Mouse (Mus musculus) heart, embryonic 16.5 days (tissue): ENCODE results near the gene Cdkn2aip. TPM values are rescaled to one million over a fixed set of nuclear protein-coding genes. Genes with fewer than 3 reads are reported as not detected.

Source experiments
- ATAC-seq: fragments of 200-750 bp; cut with Nextera tagmentation; replicated peaks from 2 replicates; pipeline ENCODE4 v1.8.0; 2017; ENCODE audit warnings: moderate number of reproducible peaks; ENCODE audit not compliant: insufficient read depth, low FRiP score; ENCODE audit errors: extremely low read depth
- H3K27ac ChIP-seq: fragments of 300-500 bp; sonication (generic); 2 replicates; pipeline ENCODE4 v1.5.1; 2014; ENCODE audit warnings: mild to moderate bottlenecking, low read length, control low read depth, moderate library complexity
- H3K27me3 ChIP-seq: fragments of 300-500 bp; sonication (generic); 2 replicates; pipeline ENCODE4 v1.6.1; 2014; ENCODE audit warnings: low read length, mixed read lengths; ENCODE audit not compliant: control insufficient read depth, insufficient read depth
- H3K36me3 ChIP-seq: fragments of 300-500 bp; sonication (generic); 2 replicates; pipeline ENCODE4 v1.6.1; 2014; ENCODE audit not compliant: control insufficient read depth, insufficient read depth
- H3K4me1 ChIP-seq: fragments of 300-500 bp; sonication (generic); 2 replicates; pipeline ENCODE4 v1.6.1; 2014; ENCODE audit warnings: low read length, mixed read lengths; ENCODE audit not compliant: control insufficient read depth, insufficient read depth
- H3K4me2 ChIP-seq: fragments of 300-500 bp; sonication (generic); 2 replicates; pipeline ENCODE4 v1.6.1; 2014; ENCODE audit warnings: low read depth, mild to moderate bottlenecking, control low read depth, low read length
- H3K4me3 ChIP-seq: fragments of 300-500 bp; sonication (generic); 2 replicates; pipeline ENCODE4 v1.5.1; 2014; ENCODE audit warnings: mild to moderate bottlenecking, control low read depth, low read length
- H3K9ac ChIP-seq: fragments of 300-500 bp; sonication (generic); 2 replicates; pipeline ENCODE4 v1.6.1; 2014; ENCODE audit warnings: low read length, control low read depth
- H3K9me3 ChIP-seq: fragments of 300-500 bp; sonication (generic); replicated peaks from 2 replicates; pipeline ENCODE4 v1.6.1; 2016; ENCODE audit warnings: low read length; ENCODE audit not compliant: control insufficient read depth
- WGBS: fragments of 180-500 bp; shearing (Covaris S2); extraction: QIAGEN DNeasy Blood & Tissue Kit; methylation state at CpG from one replicate; pipeline ENCODE4 v1.1.7; 2014; 5-methylcytosine and 5-hydroxymethylcytosine counted together
- polyA plus RNA-seq: library from polyadenylated mRNA; unstranded; fragments of >200 nt; fragmentation: Nextera tagmentation; extraction: Ambion mirVana; gene quantifications from 2 replicates; pipeline ENCODE4 v1.2.1, GENCODE M21; 2015

The Cdkn2aip gene
- polyA plus RNA-seq, 1 experiment from 2014 or later, result 17.2 TPM

DNA sequence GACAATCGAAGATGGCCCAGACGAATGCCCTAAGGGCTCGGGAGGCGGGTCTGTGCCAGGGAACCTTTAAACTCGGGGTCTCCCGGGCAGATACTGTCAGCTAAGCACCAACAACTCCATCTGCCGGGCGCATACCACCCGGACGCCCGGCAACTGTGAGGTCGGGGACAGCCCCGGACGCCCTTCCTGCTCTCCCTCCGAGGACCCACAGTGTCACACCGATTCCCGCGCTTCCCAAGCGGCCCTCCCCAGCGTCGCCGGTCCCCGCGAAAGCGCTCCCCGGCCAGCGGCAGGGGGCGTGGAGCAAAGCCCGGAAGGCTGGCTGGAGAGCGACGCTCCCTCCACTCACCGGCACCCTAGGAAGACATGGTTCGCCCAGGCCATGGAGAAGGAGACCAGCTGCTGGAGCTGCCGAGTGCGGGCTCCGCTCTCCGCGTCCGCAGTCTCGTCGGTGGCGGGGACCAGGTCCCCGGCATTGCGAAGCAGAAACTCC lies 515 bp downstream of the Cdkn2aip start:
- peak overlapping the region; percentile 79 for H3K9ac ChIP-seq
- H3K27me3 ChIP-seq, result no peaks in the 10 kb centered on the region
- no peaks in the 10 kb centered on the region for H3K9me3 ChIP-seq
- peak; percentile 21 for ATAC-seq
- peaks cover 3% of the 10 kb centered on the region; the same call in 1 of the 2 replicates for H3K4me1 ChIP-seq
- H3K4me2 ChIP-seq, result peak overlapping the region; percentile 77
- under 1% methylated on average over 44 of the region's 44 CpGs for WGBS
- peak overlapping the region; percentile 77 for H3K4me3 ChIP-seq
- H3K36me3 ChIP-seq, result peaks cover 18% of the 10 kb centered on the region
- peak overlapping the region; percentile 98 for H3K27ac ChIP-seq

DNA sequence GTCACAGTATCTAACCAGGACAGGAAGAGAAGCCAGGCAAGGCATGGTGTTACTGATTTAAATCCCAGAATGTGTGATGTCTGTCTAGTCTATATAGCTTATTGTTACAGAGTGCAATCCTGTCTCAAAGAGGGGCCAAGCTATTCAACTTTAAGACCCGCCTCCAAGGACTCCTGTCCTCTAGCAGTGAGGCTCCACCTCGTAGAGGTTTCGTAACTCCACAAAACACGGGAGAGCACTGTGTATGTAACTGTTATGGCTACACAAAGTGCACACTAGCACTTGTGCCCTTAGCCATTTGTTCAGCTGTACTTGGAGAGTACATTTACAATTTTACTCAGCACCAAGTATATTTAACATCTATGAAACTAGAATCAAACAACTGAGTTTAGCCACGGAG lies 5.6 kb downstream of the Cdkn2aip start:
- H3K9ac ChIP-seq, result no peak overlapping the region
- no peak overlapping the region for H3K4me3 ChIP-seq
- no peak for ATAC-seq
- 80% methylated on average over 5 of the region's 5 CpGs for WGBS
- H3K27me3 ChIP-seq, result no peaks in the 10 kb centered on the region
- H3K9me3 ChIP-seq, result no peaks in the 10 kb centered on the region
- H3K27ac ChIP-seq, result no peak overlapping the region
- H3K4me2 ChIP-seq, result no peak overlapping the region
- H3K4me1 ChIP-seq, result no peaks in the 10 kb centered on the region
- peaks cover 26% of the 10 kb centered on the region for H3K36me3 ChIP-seq

DNA sequence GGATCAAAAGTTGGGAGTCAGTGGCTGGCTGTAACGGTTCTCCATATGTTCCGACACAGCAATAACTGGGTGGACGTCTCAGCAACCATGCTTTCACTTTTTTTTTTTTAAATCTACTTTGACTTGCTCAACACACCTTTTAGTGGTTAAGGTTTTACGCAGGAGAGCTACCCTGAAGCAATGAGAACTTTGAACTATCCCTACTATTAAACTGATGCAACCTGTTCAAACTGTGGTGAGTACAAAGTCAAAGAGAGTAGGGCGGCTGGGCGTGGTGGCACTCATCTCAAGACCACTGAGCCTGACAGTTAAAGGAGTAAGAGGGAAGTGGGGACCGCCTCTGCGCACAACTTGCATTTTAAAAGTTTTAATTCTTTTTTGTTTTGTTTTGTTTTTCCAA lies 7.0 kb downstream of the Cdkn2aip start:
- Histone ChIP-seq H3K27me3 (no peaks in the 10 kb centered on the region), H3K4me1 (no peaks in the 10 kb centered on the region), H3K27ac (no peak overlapping the region), H3K36me3 (peaks cover 23% of the 10 kb centered on the region), H3K9ac (no peak overlapping the region), H3K4me3 (no peak overlapping the region), H3K9me3 (no peaks in the 10 kb centered on the region), H3K4me2 (no peak overlapping the region)
- no peak for ATAC-seq
- 86% methylated on average over 8 of the region's 8 CpGs for WGBS

DNA sequence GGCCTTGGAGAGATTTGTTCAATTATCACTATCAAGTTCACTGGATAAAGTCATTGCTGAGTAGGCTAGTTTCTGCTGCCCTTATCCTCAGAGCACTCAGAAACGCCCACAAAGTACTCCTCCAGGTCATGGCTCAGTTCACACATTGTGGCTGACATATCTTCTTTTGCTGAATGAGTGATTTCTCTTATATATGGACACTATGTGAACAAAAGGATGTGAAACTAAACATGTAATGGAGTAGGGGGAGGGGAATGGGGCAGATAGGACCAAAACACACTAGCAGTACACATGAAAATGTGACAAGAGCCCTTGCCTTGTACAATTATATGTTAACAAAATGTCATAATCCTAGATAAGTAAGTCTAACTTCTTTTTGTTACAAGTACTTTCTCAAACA lies 11.4 kb downstream of the Cdkn2aip start:
- 40% methylated on average over 1 of the region's 1 CpGs for WGBS
- no peaks in the 10 kb centered on the region for H3K27me3 ChIP-seq
- H3K9ac ChIP-seq, result no peak overlapping the region
- H3K4me3 ChIP-seq, result no peak overlapping the region
- H3K4me2 ChIP-seq, result no peak overlapping the region
- no peak overlapping the region for H3K27ac ChIP-seq
- no peaks in the 10 kb centered on the region for H3K4me1 ChIP-seq
- 0 out of 2 replicates have a peak, but pooled peaks cover 2% of the 10 kb centered on the region for H3K9me3 ChIP-seq
- ATAC-seq, result no peak
- H3K36me3 ChIP-seq, result peaks cover 6% of the 10 kb centered on the region; the same call in 1 of the 2 replicates

DNA sequence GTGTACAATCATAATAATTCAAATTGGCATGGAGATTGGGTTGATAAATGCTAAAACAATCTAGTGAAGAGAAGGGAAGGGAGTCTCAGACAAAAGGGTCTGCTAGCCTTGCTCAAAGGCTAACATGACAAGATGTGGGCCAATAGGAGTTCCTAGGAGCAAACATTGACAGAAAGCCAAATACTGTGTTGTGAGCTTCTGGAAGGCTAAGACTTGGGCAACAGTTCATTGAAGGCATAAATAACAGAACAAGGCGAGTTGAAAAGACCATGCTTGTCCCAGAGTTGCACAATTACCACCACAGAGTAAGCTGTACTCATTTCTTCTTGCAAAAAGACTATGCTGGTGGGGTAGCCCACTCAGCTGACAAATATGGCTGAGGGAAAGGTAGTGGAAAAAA lies 16.0 kb downstream of the Cdkn2aip start:
- Histone ChIP-seq H3K9ac (no peak overlapping the region), H3K4me3 (no peak overlapping the region), H3K4me1 (no peaks in the 10 kb centered on the region), H3K27me3 (no peaks in the 10 kb centered on the region), H3K9me3 (0 out of 2 replicates have a peak, but pooled peaks cover 2% of the 10 kb centered on the region), H3K4me2 (no peak overlapping the region), H3K27ac (no peak overlapping the region), H3K36me3 (no peaks in the 10 kb centered on the region)
- no peak for ATAC-seq
- 54% methylated on average over 1 of the region's 1 CpGs for WGBS

DNA sequence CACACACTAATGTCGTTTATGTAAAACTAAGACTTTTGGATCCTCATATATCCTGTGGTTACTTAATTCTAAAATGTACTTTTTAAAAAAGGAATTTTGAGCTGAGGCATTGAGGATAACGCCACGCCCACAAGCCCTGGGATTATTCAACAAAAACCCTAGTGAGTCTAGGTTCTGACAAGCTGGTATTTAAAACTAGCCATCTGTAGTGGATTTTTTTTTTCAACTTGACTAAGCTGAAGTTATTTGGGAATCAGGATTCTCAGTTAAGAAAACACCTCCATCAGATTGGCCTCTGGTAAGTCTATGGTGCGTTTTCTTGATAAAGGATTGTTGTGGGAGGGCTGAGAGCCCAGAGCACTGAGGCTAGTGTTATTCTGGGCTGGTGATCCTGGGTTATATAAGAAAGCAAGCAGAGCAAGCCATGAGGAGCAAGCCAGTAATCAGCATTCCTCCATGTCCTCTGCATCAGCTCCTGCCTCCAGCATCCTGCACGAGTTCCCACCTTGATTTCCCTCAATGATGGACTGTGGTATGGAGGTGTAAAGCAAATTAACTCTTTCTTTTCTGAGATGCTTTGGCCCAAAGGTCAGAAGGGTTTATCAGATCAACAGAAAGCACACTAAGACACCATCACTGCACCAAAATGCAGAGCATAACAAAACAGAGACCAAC lies 18.2 kb downstream of the Cdkn2aip start:
- no peaks in the 10 kb centered on the region for H3K27me3 ChIP-seq
- ATAC-seq, result no peak
- no peaks in the 10 kb centered on the region for H3K36me3 ChIP-seq
- H3K27ac ChIP-seq, result no peak overlapping the region
- H3K9ac ChIP-seq, result no peak overlapping the region
- no peaks in the 10 kb centered on the region; the same call in 1 of the 2 replicates for H3K4me1 ChIP-seq
- no peaks in the 10 kb centered on the region for H3K9me3 ChIP-seq
- WGBS, result 74% methylated on average over 5 of the region's 5 CpGs
- H3K4me2 ChIP-seq, result no peak overlapping the region
- no peak overlapping the region for H3K4me3 ChIP-seq

DNA sequence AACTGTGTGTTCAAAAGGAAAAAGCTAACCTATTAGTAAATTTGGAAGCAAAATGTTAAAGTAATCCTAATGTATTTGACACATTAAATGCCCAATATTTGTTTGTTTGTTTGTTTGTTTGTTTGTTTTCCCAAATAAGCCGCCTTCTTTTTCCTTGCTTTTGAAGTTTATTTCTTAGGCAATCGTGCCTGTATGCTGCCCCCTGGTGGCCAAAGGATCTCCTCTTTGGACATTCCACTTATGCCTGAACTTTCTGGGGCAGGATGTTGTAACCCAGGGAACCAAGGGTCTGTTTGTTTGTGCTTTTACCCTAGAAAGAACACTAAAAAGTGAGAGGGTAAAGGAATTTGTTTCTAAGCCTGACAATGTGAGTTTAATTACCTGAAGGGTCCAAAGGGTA lies 20.6 kb downstream of the Cdkn2aip start:
- no peaks in the 10 kb centered on the region for H3K36me3 ChIP-seq
- 12% methylated on average over 2 of the region's 2 CpGs for WGBS
- H3K9ac ChIP-seq, result no peak overlapping the region
- H3K4me3 ChIP-seq, result no peak overlapping the region
- H3K4me1 ChIP-seq, result no peaks in the 10 kb centered on the region; the same call in 1 of the 2 replicates
- no peaks in the 10 kb centered on the region for H3K27me3 ChIP-seq
- no peak overlapping the region for H3K27ac ChIP-seq
- ATAC-seq, result no peak
- H3K4me2 ChIP-seq, result no peak overlapping the region
- peaks cover 3% of the 10 kb centered on the region for H3K9me3 ChIP-seq

DNA sequence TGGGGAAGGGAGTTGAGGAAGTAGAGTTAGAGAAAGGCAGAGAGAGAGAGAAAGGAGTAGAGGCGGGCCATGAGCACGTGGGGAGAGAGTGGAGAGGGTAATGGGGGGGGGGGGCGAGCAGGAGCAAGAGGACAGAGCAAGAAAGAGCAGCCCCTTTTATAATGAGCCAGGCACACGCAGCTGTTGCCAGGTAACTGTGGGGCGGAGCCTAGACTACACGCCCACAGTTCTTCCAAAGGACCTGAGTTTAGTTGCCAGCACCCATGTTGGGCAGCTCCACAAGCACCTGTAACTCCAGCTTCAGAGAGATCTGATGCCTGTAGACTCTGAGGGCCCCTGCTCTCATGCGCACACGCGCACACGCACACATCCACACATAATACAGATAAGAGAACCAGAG lies 21.9 kb downstream of the Cdkn2aip start:
- ATAC-seq, result no peak
- no peak overlapping the region for H3K9ac ChIP-seq
- no peaks in the 10 kb centered on the region for H3K36me3 ChIP-seq
- no peak overlapping the region for H3K4me3 ChIP-seq
- no peak overlapping the region for H3K4me2 ChIP-seq
- no peaks in the 10 kb centered on the region; the same call in 1 of the 2 replicates for H3K4me1 ChIP-seq
- H3K27me3 ChIP-seq, result no peaks in the 10 kb centered on the region
- peaks cover 3% of the 10 kb centered on the region for H3K9me3 ChIP-seq
- H3K27ac ChIP-seq, result no peak overlapping the region
- 86% methylated on average over 8 of the region's 10 CpGs for WGBS

DNA sequence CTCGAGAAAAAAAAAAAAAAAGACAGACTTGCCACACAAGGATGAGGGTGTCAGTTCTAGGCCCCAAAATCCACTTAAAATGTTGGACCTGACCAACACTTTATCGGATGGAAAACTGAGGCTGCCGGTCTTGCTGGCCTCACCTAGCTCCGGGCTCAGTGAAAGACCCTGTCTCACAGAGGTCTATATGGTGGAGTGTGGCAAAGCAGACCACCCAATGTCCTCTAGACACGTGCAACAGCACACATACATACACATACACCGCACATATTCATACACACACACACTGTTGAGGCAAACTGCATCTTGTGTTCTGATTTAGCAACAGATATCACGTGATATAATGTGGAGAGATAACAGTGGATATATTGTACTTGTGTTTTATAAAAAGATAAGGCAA lies 22.4 kb downstream of the Cdkn2aip start:
- no peak overlapping the region for H3K27ac ChIP-seq
- ATAC-seq, result no peak
- peaks cover 3% of the 10 kb centered on the region for H3K9me3 ChIP-seq
- no peaks in the 10 kb centered on the region; the same call in 1 of the 2 replicates for H3K4me1 ChIP-seq
- no peaks in the 10 kb centered on the region for H3K27me3 ChIP-seq
- WGBS, result 63% methylated on average over 7 of the region's 7 CpGs
- no peaks in the 10 kb centered on the region for H3K36me3 ChIP-seq
- H3K4me3 ChIP-seq, result peak overlapping the region; percentile 50
- H3K9ac ChIP-seq, result peak overlapping the region; percentile 73; the same call in 1 of the 2 replicates
- peak overlapping the region; percentile 76 for H3K4me2 ChIP-seq
